Mouse (Mus musculus): ENCODE results near the gene Stx17.

DNA sequence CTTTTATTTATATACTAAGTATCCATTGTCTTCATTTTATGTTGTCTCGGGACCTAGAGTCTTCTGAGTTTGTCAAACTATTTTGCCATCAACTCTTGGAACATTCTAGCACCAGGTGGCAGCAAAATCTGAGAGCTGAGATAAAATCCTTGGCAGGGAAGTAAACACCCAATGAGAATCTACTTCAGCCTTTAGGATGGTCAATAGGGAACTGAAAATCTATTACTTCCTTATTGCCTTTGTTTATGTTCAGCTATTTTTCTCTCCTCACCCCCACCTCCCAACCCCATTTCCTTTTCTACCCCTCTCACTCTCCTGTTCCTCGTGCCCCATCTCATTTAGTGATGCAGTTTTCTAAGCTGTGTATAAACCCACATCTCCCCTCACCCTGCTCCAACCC lies 16.1 kb upstream of the Stx17 start:
- no peak for TF ChIP-seq CHD2 (IDR thresholded peaks at IDR 0.05; ENCODE audit: low read depth, low read length)
- no peak for TF ChIP-seq ZNF384 (IDR thresholded peaks at IDR 0.05; ENCODE audit: low read depth, low read length)
- TF ChIP-seq MAFK (IDR thresholded peaks at IDR 0.05; ENCODE audit: insufficient read depth, low read depth, low read length), result no peak
- no peak for TF ChIP-seq HCFC1 (IDR thresholded peaks at IDR 0.05; ENCODE audit: borderline replicate concordance, insufficient read depth, low read length)
- no peak for TF ChIP-seq ZC3H11A (IDR thresholded peaks at IDR 0.05; ENCODE audit: borderline replicate concordance, low read depth, low read length)
